Mouse (Mus musculus) limb, embryonic 14.5 days (tissue): ENCODE data around the gene Sash1. TPM values are rescaled to one million over a fixed set of nuclear protein-coding genes. Genes with fewer than 3 reads are reported as not detected.

Experiments
- ATAC-seq: fragments of 200-750 bp; cut with Nextera tagmentation; 2 replicates; pipeline ENCODE4 v1.8.0; 2017; ENCODE audit warnings: low read depth, moderate number of reproducible peaks, moderate TSS enrichment; ENCODE audit not compliant: low FRiP score
- DNase-seq: peaks from one replicate; pipeline ENCODE4 v3.0.0-alpha.2; 2015; ENCODE audit warnings: low spot score
- H3K27ac ChIP-seq: fragments of 300-500 bp; sonication (generic); replicated peaks from 2 replicates; pipeline ENCODE4 v1.5.1; 2014; ENCODE audit warnings: low read depth, mild to moderate bottlenecking, low read length, moderate library complexity, mixed read lengths
- H3K27me3 ChIP-seq: fragments of 300-500 bp; sonication (generic); 2 replicates; pipeline ENCODE4 v1.6.1; 2014; ENCODE audit warnings: low read length, mixed read lengths; ENCODE audit not compliant: control insufficient read depth, insufficient read depth
- H3K36me3 ChIP-seq: fragments of 300-500 bp; sonication (generic); 2 replicates; pipeline ENCODE4 v1.6.1; 2014; ENCODE audit warnings: mild to moderate bottlenecking, low read length, moderate library complexity, mixed read lengths; ENCODE audit not compliant: control insufficient read depth, insufficient read depth
- H3K4me1 ChIP-seq: fragments of 300-500 bp; sonication (generic); 2 replicates; pipeline ENCODE4 v1.6.1; 2014; ENCODE audit warnings: antibody characterized with exemption, low read length, mixed read lengths; ENCODE audit not compliant: control insufficient read depth, insufficient read depth
- H3K4me2 ChIP-seq: fragments of 300-500 bp; sonication (generic); replicated peaks from 2 replicates; pipeline ENCODE4 v1.6.1; 2014; ENCODE audit warnings: low read depth, mild to moderate bottlenecking, low read length, moderate library complexity; ENCODE audit not compliant: severe bottlenecking
- H3K4me3 ChIP-seq: fragments of 300-500 bp; sonication (generic); replicated peaks from 2 replicates; pipeline ENCODE4 v1.5.1; 2014; ENCODE audit warnings: low read length
- H3K9ac ChIP-seq: fragments of 300-500 bp; sonication (generic); 2 replicates; pipeline ENCODE4 v1.6.1; 2014; ENCODE audit warnings: mild to moderate bottlenecking, low read depth, low read length, moderate library complexity; ENCODE audit not compliant: severe bottlenecking
- H3K9me3 ChIP-seq: fragments of 300-500 bp; sonication (generic); 2 replicates; pipeline ENCODE4 v1.6.1; 2016; ENCODE audit warnings: low read length; ENCODE audit not compliant: control insufficient read depth
- POLR2A ChIP-seq: fragments of 200-500 bp; IDR thresholded peaks from 2 replicates; pipeline ENCODE4 v1.8.0; 2012; ENCODE audit warnings: inconsistent platforms, mild to moderate bottlenecking, moderate library complexity, borderline replicate concordance; ENCODE audit not compliant: insufficient read depth, insufficient read length; ENCODE audit errors: extremely low read depth
- WGBS: fragments of 180-500 bp; shearing (Covaris S2); extraction: QIAGEN DNeasy Blood & Tissue Kit; methylation state at CpG from one replicate; pipeline ENCODE4 v1.1.7; 2014; 5-methylcytosine and 5-hydroxymethylcytosine counted together
- polyA plus RNA-seq, 2 experiments: library from polyadenylated mRNA; depleted of rRNA in 1 of 2; stranded (reverse) in 1 of 2; unstranded in 1 of 2; fragments of >200 nt; fragmentation: Nextera tagmentation in 1 of 2; extraction: Ambion mirVana in 1 of 2; gene quantifications; 2 replicates each; pipeline versions ENCODE4 v1.2.1 to v1.2.3; 2012 to 2014

Sash1 gene
- polyA plus RNA-seq, 2 experiments: 8.8 to 21.7 TPM

- H3K9me3 ChIP-seq: 0 out of 2 replicates have a peak, but pooled peaks cover 2% of the 10 kb centered on the region
- ATAC-seq (peak; percentile 48; the same call in 1 of the 2 replicates), DNase-seq (peak; percentile 31)
- no peaks in the 10 kb centered on the region for H3K27me3 ChIP-seq
- no peak overlapping the region for H3K4me3 ChIP-seq
- H3K36me3 ChIP-seq: peaks cover 9% of the 10 kb centered on the region
- no peak for TF ChIP-seq POLR2A
- no peak overlapping the region for H3K4me2 ChIP-seq
- H3K27ac ChIP-seq: no peak overlapping the region
- H3K4me1 ChIP-seq: peaks cover 5% of the 10 kb centered on the region; the same call in 1 of the 2 replicates
- WGBS: 70% methylated on average over 4 of the region's 4 CpGs
- no peak overlapping the region for H3K9ac ChIP-seq
These were observed 113.2 kb downstream of the Sash1 start for GRCm38 (mm10) chr10:8772464-8773209.

DNA sequence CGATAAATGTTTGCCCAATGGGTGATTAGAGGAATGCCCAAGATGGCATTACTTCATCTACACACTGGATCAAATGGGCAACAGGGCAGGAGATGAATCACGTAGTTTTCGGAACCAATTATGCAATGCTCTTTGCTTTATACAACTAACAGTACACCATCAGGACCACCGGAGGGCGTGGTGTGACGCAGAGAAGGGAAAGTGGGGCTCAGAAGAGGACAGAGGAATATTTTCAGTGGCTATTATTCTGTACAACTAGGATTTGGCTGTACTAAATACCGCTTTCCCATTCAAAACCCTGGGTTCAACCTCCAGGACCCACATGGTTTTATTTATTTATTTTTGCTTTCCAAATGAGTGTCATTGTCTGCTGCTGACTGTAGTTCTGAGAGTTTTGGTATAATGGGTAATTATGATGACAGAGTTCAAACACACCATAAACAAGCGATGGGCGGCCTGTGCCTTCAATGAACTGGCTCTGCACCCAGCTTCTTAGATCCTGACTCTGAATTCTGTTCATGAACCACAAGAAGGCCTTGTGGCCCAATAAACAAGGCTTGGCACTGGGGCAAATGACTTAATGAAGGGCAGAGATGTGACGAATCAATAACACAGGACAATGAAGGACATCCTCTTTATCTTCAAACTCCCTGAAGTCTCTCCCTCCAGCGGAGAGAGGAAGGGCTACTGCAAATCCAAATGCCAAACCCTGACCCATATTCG is 114.8 kb downstream of the Sash1 start:
- ATAC-seq: no peak
- no peaks in the 10 kb centered on the region; the same call in 1 of the 2 replicates for H3K4me1 ChIP-seq
- WGBS: 90% methylated on average over 12 of the region's 12 CpGs
- H3K4me2 ChIP-seq: no peak overlapping the region
- 0 out of 2 replicates have a peak, but pooled peaks cover 2% of the 10 kb centered on the region for H3K9me3 ChIP-seq
- DNase-seq: no peak
- no peak for TF ChIP-seq POLR2A
- H3K9ac ChIP-seq: no peak overlapping the region
- no peak overlapping the region for H3K4me3 ChIP-seq
- H3K27ac ChIP-seq: no peak overlapping the region
- H3K36me3 ChIP-seq: peaks cover 9% of the 10 kb centered on the region
- H3K27me3 ChIP-seq: no peaks in the 10 kb centered on the region

- ATAC-seq (no peak), DNase-seq (no peak)
- Histone ChIP-seq H3K9ac (no peak overlapping the region), H3K9me3 (0 out of 2 replicates have a peak, but pooled peaks cover 2% of the 10 kb centered on the region), H3K4me1 (no peaks in the 10 kb centered on the region; the same call in 1 of the 2 replicates), H3K4me2 (no peak overlapping the region), H3K4me3 (no peak overlapping the region), H3K36me3 (0 out of 2 replicates have a peak, but pooled peaks cover 5% of the 10 kb centered on the region), H3K27ac (no peak overlapping the region), H3K27me3 (no peaks in the 10 kb centered on the region)
- no peak for TF ChIP-seq POLR2A
- WGBS: 84% methylated on average over 8 of the region's 8 CpGs
These were observed 117.2 kb downstream of the Sash1 start for GRCm38 (mm10) chr10:8768654-8769053.

GRCm38 (mm10) chr10:8767381-8767780 is 118.5 kb downstream of the Sash1 start:
- ATAC-seq (no peak), DNase-seq (no peak)
- no peak overlapping the region for H3K9ac ChIP-seq
- peaks cover 6% of the 10 kb centered on the region for H3K4me1 ChIP-seq
- no peaks in the 10 kb centered on the region for H3K27me3 ChIP-seq
- no peak for TF ChIP-seq POLR2A
- 86% methylated on average over 5 of the region's 5 CpGs for WGBS
- no peak overlapping the region for H3K4me3 ChIP-seq
- H3K9me3 ChIP-seq: 0 out of 2 replicates have a peak, but pooled peaks cover 2% of the 10 kb centered on the region
- H3K27ac ChIP-seq: no peak overlapping the region
- no peak overlapping the region for H3K4me2 ChIP-seq
- 0 out of 2 replicates have a peak, but pooled peaks cover 5% of the 10 kb centered on the region for H3K36me3 ChIP-seq

GRCm38 (mm10) chr10:8765922-8766522 is 119.8 kb downstream of the Sash1 start:
- no peak overlapping the region for H3K4me3 ChIP-seq
- ATAC-seq (no peak), DNase-seq (no peak)
- no peak overlapping the region for H3K27ac ChIP-seq
- 79% methylated on average over 10 of the region's 10 CpGs for WGBS
- 0 out of 2 replicates have a peak, but pooled peaks cover 5% of the 10 kb centered on the region for H3K36me3 ChIP-seq
- H3K4me1 ChIP-seq: peaks cover 19% of the 10 kb centered on the region
- H3K9me3 ChIP-seq: 0 out of 2 replicates have a peak, but pooled peaks cover 2% of the 10 kb centered on the region
- H3K9ac ChIP-seq: no peak overlapping the region
- no peak for TF ChIP-seq POLR2A
- H3K27me3 ChIP-seq: no peaks in the 10 kb centered on the region
- H3K4me2 ChIP-seq: no peak overlapping the region
